Mouse (Mus musculus): ENCODE results near the gene Tex37.

- TF ChIP-seq MYOD1 (IDR thresholded peaks at IDR 0.05; ENCODE audit: control insufficient read depth in 1 of 3, insufficient read length in 2 of 3, low read depth in 2 of 3) = no peak
- TF ChIP-seq POLR2AphosphoS2 (IDR thresholded peaks at IDR 0.05; ENCODE audit: insufficient read length, low read depth) = no peak
Observed at GRCm38 (mm10) chr6:70903689-70904088, 15.0 kb downstream of the Tex37 start.
